Mouse (Mus musculus) kidney, embryonic 15.5 days (tissue): ENCODE results near the gene Xaf1. TPM values are rescaled to one million over a fixed set of nuclear protein-coding genes. Genes with fewer than 3 reads are reported as not detected.

ENCODE experiments used
- ATAC-seq: fragments of 200-750 bp; cut with Nextera tagmentation; replicated peaks from 2 replicates; pipeline ENCODE4 v1.8.0; 2017; ENCODE audit warnings: moderate TSS enrichment; ENCODE audit not compliant: low FRiP score
- H3K27ac ChIP-seq: fragments of 300-500 bp; sonication (generic); 2 replicates; pipeline ENCODE4 v1.5.1; 2015; ENCODE audit warnings: mild to moderate bottlenecking, inconsistent platforms
- H3K27me3 ChIP-seq: fragments of 300-500 bp; sonication (generic); 2 replicates; pipeline ENCODE4 v1.6.1; 2015; ENCODE audit warnings: inconsistent platforms
- H3K36me3 ChIP-seq: fragments of 300-500 bp; sonication (generic); 2 replicates; pipeline ENCODE4 v1.6.1; 2015; ENCODE audit warnings: inconsistent platforms
- H3K4me1 ChIP-seq: fragments of 300-500 bp; sonication (generic); 2 replicates; pipeline ENCODE4 v1.6.1; 2015; ENCODE audit warnings: inconsistent platforms
- H3K4me2 ChIP-seq: fragments of 300-500 bp; sonication (generic); 2 replicates; pipeline ENCODE4 v1.6.1; 2015; ENCODE audit warnings: moderate library complexity, mild to moderate bottlenecking, inconsistent platforms
- H3K4me3 ChIP-seq: fragments of 300-500 bp; sonication (generic); replicated peaks from 2 replicates; pipeline ENCODE4 v1.5.1; 2015; ENCODE audit warnings: mild to moderate bottlenecking, inconsistent platforms
- H3K9ac ChIP-seq: fragments of 300-500 bp; sonication (generic); 2 replicates; pipeline ENCODE4 v1.6.1; 2015; ENCODE audit warnings: mild to moderate bottlenecking, inconsistent platforms
- H3K9me3 ChIP-seq: fragments of 300-500 bp; sonication (generic); replicated peaks from 2 replicates; pipeline ENCODE4 v1.6.1; 2016; ENCODE audit warnings: inconsistent platforms
- WGBS: fragments of 180-500 bp; shearing (Covaris S2); methylation state at CpG from one replicate; pipeline ENCODE4 v1.1.7; 2015; ENCODE audit warnings: mixed read lengths; 5-methylcytosine and 5-hydroxymethylcytosine counted together
- polyA plus RNA-seq: library from polyadenylated mRNA; unstranded; fragments of >200 nt; fragmentation: Nextera tagmentation; extraction: Ambion mirVana; gene quantifications from 2 replicates; pipeline ENCODE4 v1.2.1, GENCODE M21; 2015

The Xaf1 gene
- polyA plus RNA-seq, 1 experiment from 2014 or later: 6.2 TPM

DNA sequence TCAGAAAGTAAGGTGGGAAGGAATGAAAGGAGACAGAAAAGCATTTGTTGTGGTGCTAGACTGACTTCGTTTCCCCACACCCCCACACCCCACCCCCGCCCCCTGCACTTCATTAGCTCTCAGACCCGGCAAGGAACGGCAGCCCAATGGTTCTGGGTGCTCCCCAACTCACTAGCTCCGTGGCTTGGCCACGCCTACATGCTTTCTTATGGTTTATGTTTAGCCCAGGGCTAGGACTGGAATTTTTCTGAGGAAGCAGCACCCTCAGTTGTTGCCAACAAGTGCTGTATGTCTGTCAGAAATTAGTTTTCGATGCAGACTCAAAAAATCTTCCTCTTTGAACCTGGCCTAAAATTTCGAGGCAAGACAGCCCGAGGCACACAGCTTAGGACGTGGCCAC lies 47.1 kb downstream of the Xaf1 start:
- Histone ChIP-seq H3K4me2 (no peak overlapping the region), H3K9me3 (no peaks in the 10 kb centered on the region), H3K27me3 (no peaks in the 10 kb centered on the region), H3K36me3 (no peaks in the 10 kb centered on the region), H3K4me3 (no peak overlapping the region), H3K4me1 (no peaks in the 10 kb centered on the region; the same call in 1 of the 2 replicates), H3K9ac (no peak overlapping the region), H3K27ac (no peak overlapping the region)
- whole genome bisulfite sequencing: 49% methylated on average over 10 of the region's 10 CpGs
- no peak for ATAC-seq

DNA sequence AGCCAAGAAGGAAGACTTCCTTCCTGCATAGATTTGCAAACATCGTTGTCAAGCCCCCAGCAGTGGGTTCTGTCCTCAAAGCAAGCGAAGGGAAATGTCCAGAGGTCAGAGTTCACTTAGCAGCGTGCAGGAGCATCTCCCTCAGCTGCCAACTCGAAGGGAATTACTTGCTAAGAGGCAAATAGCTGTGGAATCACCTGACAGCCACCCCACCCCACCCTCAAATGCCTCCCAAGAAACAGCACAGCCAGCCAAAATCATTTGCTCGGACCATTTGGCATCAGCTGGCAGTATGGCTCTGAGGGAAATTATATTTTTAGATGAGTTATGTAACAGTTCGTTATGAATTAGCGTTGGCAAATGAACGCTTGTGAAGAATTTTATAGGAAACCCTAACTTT lies 47.6 kb downstream of the Xaf1 start:
- Histone ChIP-seq H3K4me3 (no peak overlapping the region), H3K4me2 (no peak overlapping the region), H3K9me3 (no peaks in the 10 kb centered on the region), H3K9ac (no peak overlapping the region), H3K36me3 (no peaks in the 10 kb centered on the region), H3K27me3 (no peaks in the 10 kb centered on the region), H3K27ac (no peak overlapping the region), H3K4me1 (no peaks in the 10 kb centered on the region; the same call in 1 of the 2 replicates)
- no peak for ATAC-seq
- WGBS: 49% methylated on average over 8 of the region's 8 CpGs

DNA sequence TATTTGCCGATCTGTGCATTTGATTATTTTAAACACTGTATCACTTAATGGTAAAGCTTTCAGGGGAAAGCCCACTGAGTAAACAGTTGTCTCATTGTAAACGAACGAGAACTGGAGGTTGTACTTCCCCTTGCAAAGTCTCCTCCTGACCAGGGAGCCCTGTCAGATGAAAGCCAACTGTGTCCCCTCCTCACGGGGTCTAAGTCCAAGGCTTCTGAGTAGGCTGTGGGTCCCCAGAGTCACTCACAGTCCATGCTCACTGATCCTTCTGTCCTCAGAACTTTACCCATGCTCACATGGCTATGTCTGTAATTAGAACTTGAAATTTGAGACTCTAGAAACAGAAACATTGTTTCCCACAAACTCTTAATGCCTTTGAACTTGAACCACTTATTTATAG lies 48.2 kb downstream of the Xaf1 start:
- no peaks in the 10 kb centered on the region for H3K9me3 ChIP-seq
- H3K4me1 ChIP-seq: no peaks in the 10 kb centered on the region; the same call in 1 of the 2 replicates
- 64% methylated on average over 4 of the region's 4 CpGs for WGBS
- no peaks in the 10 kb centered on the region for H3K36me3 ChIP-seq
- no peak overlapping the region for H3K4me3 ChIP-seq
- H3K27ac ChIP-seq: no peak overlapping the region
- H3K4me2 ChIP-seq: no peak overlapping the region
- H3K27me3 ChIP-seq: no peaks in the 10 kb centered on the region
- no peak overlapping the region for H3K9ac ChIP-seq
- ATAC-seq: no peak

DNA sequence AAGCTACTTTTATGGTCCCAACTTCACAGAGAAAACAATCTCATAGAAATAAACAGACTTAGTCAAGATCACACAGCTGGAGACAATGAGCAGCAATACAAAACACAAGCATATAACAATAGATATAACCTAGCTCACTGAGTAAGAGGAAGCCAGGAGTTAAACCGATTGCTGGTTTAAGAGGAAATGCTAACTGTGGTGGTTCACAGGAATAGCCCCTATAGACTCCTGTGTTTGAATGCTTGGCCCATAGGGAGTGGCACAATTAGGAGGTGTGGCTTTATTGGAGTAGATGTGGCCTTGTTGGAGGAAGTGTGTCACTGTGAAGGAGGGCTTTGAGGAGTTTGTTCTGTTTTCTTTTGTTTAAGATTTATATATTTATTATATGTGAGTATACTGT lies 50.8 kb downstream of the Xaf1 start:
- 51% methylated on average over 1 of the region's 1 CpGs for WGBS
- no peak overlapping the region for H3K4me3 ChIP-seq
- H3K36me3 ChIP-seq: no peaks in the 10 kb centered on the region

DNA sequence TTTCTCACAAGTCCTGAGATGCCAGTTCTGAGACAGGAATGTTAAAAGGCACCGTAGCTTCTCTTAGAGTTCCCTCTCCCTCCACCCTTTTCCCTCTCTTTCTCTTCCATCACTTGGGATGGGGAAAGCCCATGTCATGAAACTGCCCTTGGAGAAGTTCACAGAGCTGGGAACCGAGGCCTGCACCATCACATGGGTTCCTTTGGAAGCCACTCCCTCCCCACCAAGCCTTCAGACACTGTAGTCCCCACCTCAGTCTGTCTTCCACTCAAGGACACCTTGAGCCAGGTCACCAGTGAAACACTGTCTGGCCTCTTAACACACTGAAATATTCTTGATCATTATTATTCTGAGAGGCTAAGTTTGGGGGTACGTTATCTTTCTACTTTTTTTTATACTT lies 51.8 kb downstream of the Xaf1 start:
- H3K27ac ChIP-seq: no peak overlapping the region
- 82% methylated on average over 3 of the region's 3 CpGs for WGBS

More for the DNA sequence above, 50.8 kb downstream of the Xaf1 start:
- no peaks in the 10 kb centered on the region for H3K9me3 ChIP-seq
- H3K4me2 ChIP-seq: no peak overlapping the region
- ATAC-seq: no peak
- peaks cover 6% of the 10 kb centered on the region for H3K4me1 ChIP-seq
- no peak overlapping the region for H3K9ac ChIP-seq
- H3K27ac ChIP-seq: no peak overlapping the region
- H3K27me3 ChIP-seq: no peaks in the 10 kb centered on the region

DNA sequence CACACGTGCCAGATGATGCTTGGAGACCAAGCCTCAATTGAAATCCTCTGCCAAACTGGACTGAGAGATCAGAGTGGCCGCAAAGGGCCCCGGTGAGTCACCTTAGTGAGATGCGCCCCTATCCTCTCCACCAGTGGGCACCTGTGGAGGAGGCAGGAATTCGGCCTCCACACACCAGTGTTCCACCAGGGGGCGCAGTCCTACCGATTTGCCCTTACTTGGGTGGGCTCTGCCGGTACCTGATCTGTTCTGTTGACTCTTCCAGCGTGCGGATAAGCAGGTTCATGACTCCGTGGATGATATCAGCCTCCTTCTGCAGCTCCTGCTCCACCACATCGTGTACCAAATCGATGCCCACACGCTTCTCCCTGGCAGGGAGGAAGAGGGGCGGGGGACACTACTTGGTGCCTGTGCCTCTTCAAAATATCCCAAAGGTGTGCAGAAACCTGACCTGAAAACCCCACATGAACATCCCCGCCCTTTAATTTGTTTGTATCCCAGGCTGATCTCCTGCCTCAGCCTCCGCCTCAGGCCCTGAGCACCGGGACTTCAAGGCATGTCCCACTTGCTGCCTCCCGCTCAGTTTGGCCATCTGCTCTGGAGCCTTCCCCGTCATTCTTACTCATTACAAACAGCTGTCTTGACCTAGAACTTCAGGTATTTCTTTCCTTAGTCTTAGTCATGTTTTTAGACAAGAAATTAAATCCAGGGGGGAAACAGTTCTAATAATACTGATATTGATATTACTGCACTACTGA lies 53.7 kb downstream of the Xaf1 start:
- H3K9me3 ChIP-seq: no peaks in the 10 kb centered on the region
- H3K27ac ChIP-seq: no peak overlapping the region
- no peaks in the 10 kb centered on the region for H3K27me3 ChIP-seq
- no peak; the same call in 1 of the 2 replicates for ATAC-seq
- 24% methylated on average over 20 of the region's 20 CpGs for WGBS
- peak overlapping the region; percentile 50 for H3K4me2 ChIP-seq
- peaks cover 6% of the 10 kb centered on the region for H3K4me1 ChIP-seq
- no peaks in the 10 kb centered on the region for H3K36me3 ChIP-seq
- H3K9ac ChIP-seq: no peak overlapping the region
- H3K4me3 ChIP-seq: no peak overlapping the region

More for the DNA sequence above, 51.8 kb downstream of the Xaf1 start:
- Histone ChIP-seq H3K9me3 (no peaks in the 10 kb centered on the region), H3K36me3 (no peaks in the 10 kb centered on the region), H3K4me3 (no peak overlapping the region), H3K4me1 (peaks cover 6% of the 10 kb centered on the region), H3K27me3 (no peaks in the 10 kb centered on the region), H3K4me2 (no peak overlapping the region), H3K9ac (no peak overlapping the region)
- no peak for ATAC-seq

DNA sequence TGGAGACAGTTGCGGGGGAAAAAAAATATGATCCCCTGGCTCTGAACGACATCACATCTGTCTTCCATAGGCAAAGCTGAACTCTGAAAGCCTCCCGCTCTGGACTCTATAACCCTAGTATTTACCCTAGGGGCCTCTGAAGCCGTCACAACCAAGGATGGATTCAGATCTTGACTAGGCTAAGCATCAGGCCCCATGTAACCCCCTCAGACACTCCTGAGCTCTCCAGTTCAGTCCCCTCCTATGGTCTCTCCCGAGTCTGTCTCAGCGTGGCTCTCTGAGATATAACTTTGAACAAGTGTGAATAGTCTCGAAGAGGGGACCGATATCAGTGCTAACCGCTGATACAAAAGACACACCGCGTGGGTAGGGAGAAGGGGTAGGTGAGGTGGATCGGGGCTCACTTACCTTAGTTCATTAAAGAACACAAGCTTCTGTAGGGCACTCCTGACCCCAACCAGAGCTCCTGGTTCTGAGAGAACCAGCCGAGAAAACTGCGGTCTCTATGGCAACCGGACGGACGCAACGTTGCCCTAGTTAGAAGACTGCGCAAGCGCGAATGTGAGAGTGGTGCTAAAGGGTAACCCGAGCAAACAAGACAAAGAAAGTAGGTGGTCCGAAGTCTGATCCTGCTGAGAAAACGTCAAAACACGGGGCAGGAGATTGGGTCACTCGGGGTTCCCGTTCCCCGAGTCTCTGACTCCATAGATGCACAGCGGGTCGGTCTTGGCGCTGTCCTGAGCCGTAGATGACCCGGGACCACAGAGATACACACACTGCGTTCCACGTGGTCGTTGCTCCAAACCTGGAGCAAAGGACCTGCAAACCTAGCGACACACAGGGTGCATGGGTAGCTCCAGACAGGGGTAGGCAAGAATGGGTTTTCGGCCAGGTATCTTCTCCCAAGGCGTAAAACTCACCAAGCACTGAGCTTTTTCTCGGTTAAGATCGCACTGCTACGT lies 60.2 kb downstream of the Xaf1 start:
- WGBS: 8% methylated on average over 42 of the region's 42 CpGs
- no peaks in the 10 kb centered on the region for H3K9me3 ChIP-seq
- peak overlapping the region; percentile 73 for H3K4me2 ChIP-seq
- peaks cover 12% of the 10 kb centered on the region; the same call in 1 of the 2 replicates for H3K4me1 ChIP-seq
- no peaks in the 10 kb centered on the region for H3K27me3 ChIP-seq
- peak overlapping the region; percentile 43 for H3K4me3 ChIP-seq
- ATAC-seq: peak; percentile 90
- peak overlapping the region; percentile 44 for H3K9ac ChIP-seq
- no peaks in the 10 kb centered on the region for H3K36me3 ChIP-seq
- no peak overlapping the region for H3K27ac ChIP-seq

DNA sequence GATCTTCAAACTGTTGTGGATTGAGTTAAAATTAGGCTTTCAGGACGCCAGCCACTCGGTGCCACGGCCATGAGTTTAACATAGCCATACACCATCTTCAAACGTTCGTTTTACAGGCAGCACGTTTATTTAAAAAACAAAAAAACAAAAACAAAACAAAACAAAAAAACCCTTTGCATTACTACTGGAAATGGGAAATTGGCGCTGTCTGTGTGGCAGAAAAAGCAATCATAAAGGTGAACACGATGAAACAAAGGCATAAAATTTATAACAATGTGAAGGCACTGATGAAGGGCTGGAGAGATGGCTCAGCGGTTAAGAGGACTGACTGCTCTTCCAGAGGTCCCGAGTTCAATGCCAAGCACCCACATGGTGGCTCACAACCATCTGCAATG lies 60.9 kb downstream of the Xaf1 start, which contains the start of gene Tekt1:
TSS of gene Tekt1 (minus strand) at position 96 of the 395 bp plus-strand sequence.
- H3K9me3 ChIP-seq: no peaks in the 10 kb centered on the region
- peak within 1 kb of the TSS; percentile 73 for H3K4me2 ChIP-seq
- peak within 1 kb of the TSS; percentile 44 for H3K9ac ChIP-seq
- 38% methylated on average over 10 of the region's 10 CpGs for WGBS
- H3K27me3 ChIP-seq: no peaks in the 10 kb centered on the region
- H3K27ac ChIP-seq: no peak within 1 kb of the TSS
- H3K4me1 ChIP-seq: peaks cover 12% of the 10 kb centered on the region; the same call in 1 of the 2 replicates
- peak within 1 kb of the TSS; percentile 43 for H3K4me3 ChIP-seq
- H3K36me3 ChIP-seq: no peaks in the 10 kb centered on the region
- no peak for ATAC-seq

Other genes starting within 250 kb of the Xaf1 start
- 0.05 and 0.13 TPM in 2 replicates for gene Pitpnm3, start 165.9 kb upstream of the Xaf1 start, polyA plus RNA-seq
- gene Gm43951, start 94.8 kb upstream of the Xaf1 start, polyA plus RNA-seq: 0.22 and 0.29 TPM in 2 replicates
- 13.5 and 16.4 TPM in 2 replicates for gene 4933427D14Rik, start 94.2 kb upstream of the Xaf1 start, polyA plus RNA-seq
- 200 and 216 TPM in 2 replicates for gene Txndc17, start 94.1 kb upstream of the Xaf1 start, polyA plus RNA-seq
- gene Med31, start 86.0 kb upstream of the Xaf1 start, polyA plus RNA-seq: 46.1 TPM in 2 replicates
- gene Slc13a5, start 34.4 kb upstream of the Xaf1 start, polyA plus RNA-seq: 0.26 and 2.0 TPM in 2 replicates
- not detected in 2 replicates for gene Fbxo39, start 12.8 kb downstream of the Xaf1 start, polyA plus RNA-seq
- gene Tekt1, start 60.8 kb downstream of the Xaf1 start, polyA plus RNA-seq: 5.4 and 5.6 TPM in 2 replicates
- gene Smtnl2, start 110.1 kb downstream of the Xaf1 start, polyA plus RNA-seq: 109 and 111 TPM in 2 replicates
- gene Ggt6, start 133.9 kb downstream of the Xaf1 start, polyA plus RNA-seq: 0.87 and 0.95 TPM in 2 replicates
- 162 and 184 TPM in 2 replicates for gene Mybbp1a, start 139.7 kb downstream of the Xaf1 start, polyA plus RNA-seq
- gene Spns2, start 188.3 kb downstream of the Xaf1 start, polyA plus RNA-seq: 2.9 and 3.4 TPM in 2 replicates
- 0.27 and 0.35 TPM in 2 replicates for gene Spns3, start 248.9 kb downstream of the Xaf1 start, polyA plus RNA-seq